Mouse (Mus musculus) left cerebral cortex, adult 2 months (tissue): ENCODE data around the gene Spsb4. TPM values are rescaled to one million over a fixed set of nuclear protein-coding genes. Genes with fewer than 3 reads are reported as not detected.

Experiments used
- DNase-seq, 2 experiments: peaks; one replicate each; pipeline ENCODE4 v3.0.0; 2021 to 2022; ENCODE audit warnings: low spot score in 2 of 2, mixed read lengths in 1 of 2; ENCODE audit errors: extremely low spot score in 1 of 2
- H3K27ac ChIP-seq: fragments of 200-600 bp; 2 replicates; pipeline ENCODE4 v1.8.1; 2022
- H3K4me3 ChIP-seq: fragments of 200-600 bp; 2 replicates; pipeline ENCODE4 v1.8.1; 2022
- CTCF ChIP-seq: fragments of 200-600 bp; IDR thresholded peaks from 2 replicates; pipeline ENCODE4 v1.8.1; 2022; ENCODE audit warnings: antibody characterized with exemption, mild to moderate bottlenecking, moderate library complexity
- intact Hi-C: fragments of 180-260 bp; cut with DNase I; formaldehyde crosslinking; loops from one replicate; pipeline ENCODE4 v1.15.1; 2025
- long read RNA-seq, 2 experiments: library from polyadenylated mRNA; stranded (forward); transcript quantifications; one replicate each; pipeline ENCODE4 v2.0.0; 2021; ENCODE audit warnings: borderline mapping rate in 2 of 2
- total RNA-seq, 2 experiments: library from RNA; stranded (reverse); gene quantifications; 2 replicates each; pipeline ENCODE4 v1.2.3; 2021

Spsb4 gene
- total RNA-seq: 1 to 10 TPM; 5.2 to 5.6 TPM
- long read RNA-seq, experiment 1, transcript Spsb4-201 (3 exons, 2,720 nt): major isoform, 17 of 18 reads
- long read RNA-seq, experiment 1, partial matches to known transcripts: 0 of 18 reads
- long read RNA-seq, experiment 1, other reads (novel, unspliced or antisense): 1 of 18 reads
- long read RNA-seq, experiment 2, transcript Spsb4-201 (3 exons, 2,720 nt): major isoform, 12 of 12 reads
- long read RNA-seq, experiment 2, partial matches to known transcripts: 0 of 12 reads
- long read RNA-seq, experiment 2, other reads (novel, unspliced or antisense): 0 of 12 reads

DNA sequence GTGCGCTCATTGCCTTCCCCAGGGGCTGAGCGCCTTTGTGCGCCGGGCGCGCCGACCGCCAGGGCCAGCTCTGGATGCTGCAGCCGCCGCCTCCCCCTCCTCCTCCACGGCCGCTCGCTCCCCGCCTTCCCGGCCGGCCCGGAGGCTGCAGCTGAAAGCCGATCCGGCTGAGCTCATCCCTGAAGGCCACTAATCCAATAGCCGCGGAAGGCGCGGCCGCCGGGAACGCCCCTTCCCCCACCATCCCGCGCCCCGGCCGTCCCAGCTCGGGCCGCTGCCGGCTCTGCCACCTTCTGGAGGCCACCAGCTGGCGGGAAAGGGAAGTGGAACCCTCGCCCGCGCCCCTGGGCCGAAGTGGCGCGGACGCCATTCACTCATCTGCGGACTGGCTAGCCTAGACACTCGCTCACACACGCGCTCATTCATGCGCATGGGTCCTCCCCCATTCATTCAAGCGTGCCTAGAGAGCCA is at the start of gene Spsb4:
Gene Spsb4 (minus strand): TSS at position 167 of the 471 bp plus-strand sequence.
- TF ChIP-seq CTCF: peak; percentile 57
- intact Hi-C loops: loop anchor here (2.0 to 5.0 kb wide), 2 partner anchors 49 to 58 kb away; no protein-coding TSS in a partner anchor
- Histone ChIP-seq H3K4me3 (peak within 1 kb of the TSS; percentile 65), H3K27ac (peak within 1 kb of the TSS; percentile 59; the same call in 1 of the 2 replicates)
- peak; percentile 61 to 72 for DNase-seq

DNA sequence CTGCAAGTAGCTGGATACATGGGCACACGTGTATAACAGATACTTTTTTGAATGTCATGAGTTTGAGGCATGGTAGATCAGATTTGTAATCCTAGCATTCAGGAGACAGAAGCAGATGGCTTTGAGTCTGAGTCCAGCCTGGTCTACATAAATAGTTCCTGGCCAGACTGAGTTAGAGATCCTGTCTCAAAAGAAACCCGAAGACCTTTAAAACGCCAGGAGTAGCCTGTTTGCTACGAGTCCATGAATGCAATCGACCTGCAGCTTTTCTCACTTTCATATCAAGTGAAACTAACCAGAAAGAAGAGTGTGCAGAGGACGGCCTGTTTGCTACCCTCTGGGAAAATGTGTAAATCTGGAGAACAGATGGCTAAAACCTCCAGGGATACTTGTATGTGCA is 49.1 kb upstream of the Spsb4 start:
- intact Hi-C loops: loop anchor here (1.0 to 5.0 kb wide), 3 partner anchors 50 to 151 kb away; partner anchors contain the start of gene Spsb4
- Histone ChIP-seq H3K4me3 (no peak overlapping the region), H3K27ac (no peak overlapping the region)
- no peak for DNase-seq
- TF ChIP-seq CTCF: no peak

DNA sequence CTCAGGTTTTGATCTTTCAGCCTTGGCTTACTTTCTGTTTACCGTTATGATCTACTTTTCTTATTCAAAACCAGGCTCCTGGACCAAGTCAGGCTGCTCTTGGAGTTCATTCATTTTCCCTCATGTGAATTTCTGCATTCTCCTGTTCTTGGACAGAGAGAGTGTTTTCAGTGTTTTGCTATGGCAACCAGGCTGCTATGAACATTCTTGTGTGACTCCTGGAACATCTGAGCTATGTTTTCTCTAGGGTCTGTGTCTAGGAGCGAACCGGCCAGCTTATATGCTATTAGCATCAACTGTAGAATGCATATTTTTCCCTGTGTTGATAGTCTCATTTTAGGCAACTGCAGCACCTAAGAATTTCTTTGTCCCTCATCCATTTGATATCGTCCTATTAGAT is 47.2 kb upstream of the Spsb4 start:
- intact Hi-C loops: loop anchor here (5.0 kb wide), 1 partner anchor 49 kb away; the partner anchor contains the start of gene Spsb4
- Histone ChIP-seq H3K4me3 (no peak overlapping the region), H3K27ac (no peak overlapping the region)
- no peak for TF ChIP-seq CTCF
- no peak for DNase-seq

DNA sequence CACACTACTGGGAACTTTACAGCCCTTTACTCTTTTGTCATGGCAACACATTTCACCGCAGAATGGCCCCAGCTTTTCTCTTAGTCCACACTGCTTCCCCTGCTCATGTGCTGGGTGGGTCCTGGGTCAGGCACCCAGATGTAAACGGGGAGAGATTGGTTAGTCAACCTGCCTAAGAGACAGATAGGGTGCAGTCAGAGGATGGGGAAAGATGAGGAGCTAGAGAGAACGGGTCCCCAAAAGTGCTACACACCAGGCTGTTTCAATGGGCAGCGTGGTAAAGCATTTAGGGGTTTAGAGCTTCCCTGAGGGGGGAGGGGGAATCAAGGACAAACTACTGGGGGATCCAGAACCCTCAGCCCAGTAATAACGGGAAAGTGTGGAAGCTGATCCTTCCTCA is 46.6 kb upstream of the Spsb4 start:
- DNase-seq: no peak
- intact Hi-C loops: loop anchor here (5.0 kb wide), 1 partner anchor 48 kb away; the partner anchor contains the start of gene Spsb4
- no peak for TF ChIP-seq CTCF
- Histone ChIP-seq H3K4me3 (no peak overlapping the region), H3K27ac (no peak overlapping the region)

DNA sequence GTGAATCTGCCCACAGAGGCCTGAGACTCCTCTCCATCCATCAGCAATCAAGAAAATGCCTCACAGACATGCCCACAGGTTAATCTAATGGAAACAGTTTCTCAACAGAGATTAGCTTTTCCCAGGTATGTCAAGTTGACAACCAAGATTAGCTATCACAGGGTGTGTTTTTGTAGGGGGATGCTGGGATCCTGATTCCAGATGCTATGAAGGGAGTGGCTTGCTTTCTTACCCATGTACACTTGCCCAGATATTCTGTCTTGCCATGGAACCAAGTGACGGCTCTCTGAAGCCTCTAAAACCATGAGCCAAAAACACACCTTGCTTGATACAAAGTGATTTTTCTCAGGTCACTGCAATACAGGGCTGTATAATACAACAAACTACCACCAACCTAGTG is 45.5 kb upstream of the Spsb4 start:
- H3K27ac ChIP-seq: no peak overlapping the region
- intact Hi-C loops: no loop called here
- no peak overlapping the region for H3K4me3 ChIP-seq
- no peak for DNase-seq
- no peak for TF ChIP-seq CTCF

DNA sequence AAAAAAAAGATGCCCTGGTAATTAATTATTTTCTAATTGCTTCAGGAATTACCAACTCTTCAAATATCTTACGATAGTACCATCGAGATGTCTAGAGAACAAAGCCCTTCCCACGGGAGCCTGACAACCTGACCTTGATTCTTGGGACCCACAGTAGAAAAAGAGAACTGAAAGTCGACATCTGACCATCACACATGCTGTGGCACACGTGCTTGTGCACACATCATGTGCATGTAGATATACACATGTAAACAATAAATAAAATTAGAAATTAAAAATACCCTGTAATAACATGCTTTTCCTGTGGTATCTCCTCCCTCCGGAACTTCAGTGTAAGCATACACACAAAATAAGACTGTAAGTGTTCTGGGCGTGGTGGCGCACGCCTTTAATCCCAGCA is 43.1 kb upstream of the Spsb4 start:
- no peak for TF ChIP-seq CTCF
- Histone ChIP-seq H3K4me3 (no peak overlapping the region), H3K27ac (no peak overlapping the region)
- no peak for DNase-seq
- intact Hi-C loops: no loop called here

DNA sequence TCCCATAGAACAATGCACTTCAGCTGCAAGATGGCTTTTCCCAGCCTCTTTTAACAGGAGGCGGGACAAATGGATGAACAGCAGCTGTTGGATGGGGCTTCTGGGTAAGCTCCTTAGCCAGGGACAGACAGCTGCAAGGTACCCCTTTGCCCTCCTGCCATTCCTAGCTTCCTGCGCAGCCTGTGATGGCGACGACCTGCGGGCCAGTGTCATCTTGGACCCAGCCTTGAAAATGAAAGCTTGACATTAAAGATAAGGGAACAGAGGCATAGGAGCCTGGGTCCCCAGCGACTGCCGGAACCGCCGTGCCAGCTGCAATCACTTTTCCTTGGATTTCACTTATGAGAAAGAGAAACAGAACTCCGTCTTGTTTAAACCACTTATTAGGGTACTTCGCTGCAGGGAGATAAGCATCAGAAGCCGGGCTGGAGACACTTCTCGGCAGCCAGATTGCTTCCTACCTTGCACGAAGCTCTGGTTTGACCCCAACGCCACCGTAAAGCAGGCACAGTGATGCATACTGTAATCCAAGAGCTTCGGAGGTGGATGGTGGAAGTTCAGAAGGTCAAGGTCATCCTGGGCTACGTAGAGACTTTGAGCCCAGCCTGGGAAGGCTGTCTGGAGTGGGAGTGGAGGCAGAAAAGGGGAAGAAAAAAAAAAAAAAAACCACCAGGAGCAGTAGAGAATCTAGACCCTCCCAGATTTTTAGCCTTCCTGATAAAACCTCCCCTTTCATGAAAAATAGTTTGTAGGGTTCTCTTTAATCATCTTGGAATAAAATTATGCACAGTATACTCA is 38.1 kb upstream of the Spsb4 start:
- H3K27ac ChIP-seq: no peak overlapping the region
- DNase-seq: no peak
- intact Hi-C loops: no loop called here
- no peak overlapping the region for H3K4me3 ChIP-seq
- no peak for TF ChIP-seq CTCF

DNA sequence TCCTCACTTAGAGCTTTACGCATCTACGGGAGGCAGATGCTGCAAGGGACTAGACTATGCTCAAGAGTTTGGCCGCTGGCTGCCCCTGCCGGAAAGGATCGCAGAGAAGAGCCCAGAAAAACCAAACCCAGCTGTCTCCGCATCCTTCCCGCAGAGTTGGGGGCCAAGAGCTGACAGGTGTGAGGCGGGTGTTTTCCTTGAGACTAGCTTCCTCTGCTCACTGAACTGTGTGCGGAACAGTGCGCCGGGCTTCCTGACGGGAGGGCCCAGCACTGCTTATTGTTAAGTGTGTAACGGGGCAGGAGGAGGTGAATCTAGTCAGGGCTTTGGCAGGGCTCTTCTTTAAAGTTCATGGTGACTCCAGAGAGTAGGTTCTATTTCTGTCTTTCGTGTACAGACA is 37.3 kb upstream of the Spsb4 start:
- no peak for TF ChIP-seq CTCF
- Histone ChIP-seq H3K4me3 (no peak overlapping the region), H3K27ac (no peak overlapping the region)
- DNase-seq: no peak
- intact Hi-C loops: no loop called here

DNA sequence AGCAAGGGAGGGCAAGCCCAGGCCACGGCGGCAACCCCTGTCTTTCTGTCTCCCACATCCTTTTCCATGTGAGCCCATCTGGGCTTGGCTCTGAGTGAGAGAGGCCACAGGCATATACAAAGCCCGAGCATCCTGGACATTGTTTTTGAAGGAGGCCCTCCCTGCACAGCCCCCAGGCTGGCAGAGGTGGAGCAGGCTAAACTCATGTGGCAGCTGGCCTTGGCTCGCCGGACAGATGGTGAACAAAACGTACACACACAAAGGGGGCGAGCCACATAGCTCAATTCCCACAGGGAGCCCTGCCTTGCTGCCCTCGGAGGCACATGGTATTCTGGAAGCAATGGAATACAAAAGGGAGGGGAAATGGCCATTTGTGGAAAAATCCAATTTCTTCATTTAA is 32.5 kb upstream of the Spsb4 start:
- Histone ChIP-seq H3K27ac (no peak overlapping the region), H3K4me3 (no peak overlapping the region)
- no peak for DNase-seq
- intact Hi-C loops: loop anchor here (5.0 kb wide), 1 partner anchor 124 kb away; no protein-coding TSS in a partner anchor
- TF ChIP-seq CTCF: no peak

DNA sequence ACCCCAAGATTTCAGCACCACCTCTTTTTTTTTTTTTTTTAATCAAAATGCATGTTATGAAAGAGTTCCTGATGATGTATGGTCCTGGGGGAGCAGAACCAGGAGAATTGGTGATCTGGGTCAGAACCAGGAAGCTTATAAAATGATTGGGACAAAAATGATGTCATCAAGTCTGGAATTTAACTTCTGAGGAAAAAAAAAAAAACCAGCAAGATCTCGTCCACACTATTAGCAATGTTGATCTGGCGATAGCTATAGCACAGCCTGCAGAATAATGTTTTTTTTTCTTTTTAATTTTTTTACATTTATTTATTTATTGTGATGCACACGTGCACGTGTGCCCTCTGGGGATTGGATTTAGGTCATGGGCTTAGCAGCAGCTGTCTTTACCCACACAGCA is 27.6 kb upstream of the Spsb4 start:
- no peak for TF ChIP-seq CTCF
- DNase-seq: no peak
- Histone ChIP-seq H3K4me3 (no peak overlapping the region), H3K27ac (no peak overlapping the region)
- intact Hi-C loops: no loop called here

DNA sequence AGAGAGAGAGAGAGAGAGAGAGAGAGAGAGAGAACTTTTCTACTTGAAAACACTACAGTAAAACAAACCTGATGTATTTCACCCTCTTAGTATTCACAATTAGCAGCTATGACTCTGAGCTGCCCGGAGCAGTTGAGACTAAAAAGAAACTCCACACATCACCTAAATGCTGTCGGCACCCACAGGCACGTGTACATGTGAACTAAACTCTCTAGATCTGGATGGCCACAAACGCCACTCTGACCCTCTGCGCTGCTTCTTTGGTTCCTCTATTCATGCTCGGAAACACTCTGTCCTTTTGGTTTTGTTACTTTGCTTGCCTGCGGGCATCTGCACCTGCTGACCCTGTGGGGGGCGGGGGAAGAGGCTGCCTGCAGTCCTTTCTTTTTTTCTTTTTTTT is 23.0 kb upstream of the Spsb4 start:
- intact Hi-C loops: no loop called here
- TF ChIP-seq CTCF: no peak
- DNase-seq: no peak
- Histone ChIP-seq H3K27ac (no peak overlapping the region), H3K4me3 (no peak overlapping the region)

DNA sequence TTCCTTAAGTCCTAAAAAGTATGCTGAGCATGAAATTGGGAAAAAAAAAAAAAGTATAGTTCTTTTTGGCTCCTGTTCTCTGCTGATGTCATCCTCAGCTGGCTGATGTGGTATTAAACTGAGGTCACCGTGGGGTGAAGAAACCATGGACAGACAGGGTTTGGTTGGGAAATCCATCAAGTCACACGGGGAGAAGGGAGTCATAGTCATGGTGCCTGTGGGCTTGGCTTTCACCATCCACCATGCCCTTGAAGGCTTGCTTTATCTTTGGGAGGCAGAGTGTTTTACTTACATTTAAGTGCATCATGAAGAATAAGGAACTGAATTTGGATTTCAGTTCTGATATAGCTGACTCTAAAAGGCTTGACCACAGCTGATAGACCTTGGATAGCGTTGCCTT is 19.4 kb upstream of the Spsb4 start:
- intact Hi-C loops: no loop called here
- no peak for TF ChIP-seq CTCF
- no peak overlapping the region for H3K4me3 ChIP-seq
- DNase-seq: no peak
- no peak overlapping the region for H3K27ac ChIP-seq
